Mouse (Mus musculus) neural tube, embryonic 14.5 days (tissue): Measurements from ENCODE around the gene Adgre1. TPM values are rescaled to one million over a fixed set of nuclear protein-coding genes. Genes with fewer than 3 reads are reported as not detected.

Experiments used
- ATAC-seq: fragments of 200-750 bp; cut with Nextera tagmentation; 2 replicates; pipeline ENCODE4 v1.8.0; 2017; ENCODE audit warnings: low read depth, mild to moderate bottlenecking, moderate TSS enrichment, moderate library complexity
- H3K27ac ChIP-seq: fragments of 300-500 bp; sonication (generic); 2 replicates; pipeline ENCODE4 v1.5.1; 2014; ENCODE audit warnings: low read depth, mild to moderate bottlenecking, control low read depth, low read length, moderate library complexity, mixed read lengths
- H3K27me3 ChIP-seq: fragments of 300-500 bp; sonication (generic); 2 replicates; pipeline ENCODE4 v1.6.1; 2014; ENCODE audit warnings: low read length; ENCODE audit not compliant: control insufficient read depth, insufficient read depth
- H3K36me3 ChIP-seq: fragments of 300-500 bp; sonication (generic); 2 replicates; pipeline ENCODE4 v1.6.1; 2014; ENCODE audit warnings: low read length, mixed read lengths; ENCODE audit not compliant: control insufficient read depth, insufficient read depth
- H3K4me1 ChIP-seq: fragments of 300-500 bp; sonication (generic); 2 replicates; pipeline ENCODE4 v1.6.1; 2014; ENCODE audit warnings: low read length; ENCODE audit not compliant: control insufficient read depth, insufficient read depth
- H3K4me2 ChIP-seq: fragments of 300-500 bp; sonication (generic); 2 replicates; pipeline ENCODE4 v1.6.1; 2014; ENCODE audit warnings: mild to moderate bottlenecking, low read depth, low read length, control low read depth
- H3K4me3 ChIP-seq: fragments of 300-500 bp; sonication (generic); 2 replicates; pipeline ENCODE4 v1.5.1; 2014; ENCODE audit warnings: low read depth, low read length, control low read depth, mixed read lengths
- H3K9ac ChIP-seq: fragments of 300-500 bp; sonication (generic); replicated peaks from 2 replicates; pipeline ENCODE4 v1.6.1; 2014; ENCODE audit warnings: low read depth, mild to moderate bottlenecking, control low read depth, low read length, mixed read lengths
- H3K9me3 ChIP-seq: fragments of 300-500 bp; sonication (generic); 2 replicates; pipeline ENCODE4 v1.6.1; 2016; ENCODE audit warnings: low read length; ENCODE audit not compliant: control insufficient read depth
- WGBS: fragments of 180-500 bp; shearing (Covaris S2); extraction: QIAGEN DNeasy Blood & Tissue Kit; methylation state at CpG from one replicate; pipeline ENCODE4 v1.1.7; 2014; 5-methylcytosine and 5-hydroxymethylcytosine counted together
- polyA plus RNA-seq: library from polyadenylated mRNA; unstranded; fragments of >200 nt; fragmentation: Nextera tagmentation; extraction: Ambion mirVana; gene quantifications from 2 replicates; pipeline ENCODE4 v1.2.1, GENCODE M21; 2014

The Adgre1 gene
- polyA plus RNA-seq, 1 experiment from 2014 or later: 2.3 TPM

GRCm38 (mm10) chr17:57351107-57351506, 7.4 kb upstream of the Adgre1 start:
- Histone ChIP-seq H3K27me3 (no peaks in the 10 kb centered on the region), H3K4me2 (no peak overlapping the region), H3K9me3 (no peaks in the 10 kb centered on the region), H3K9ac (no peak overlapping the region), H3K36me3 (no peaks in the 10 kb centered on the region), H3K4me3 (no peak overlapping the region), H3K4me1 (no peaks in the 10 kb centered on the region), H3K27ac (no peak overlapping the region)
- 92% methylated on average over 9 of the region's 9 CpGs for WGBS
- ATAC-seq: no peak

GRCm38 (mm10) chr17:57359485-57360241, 1.2 kb downstream of the Adgre1 start:
- no peak overlapping the region for H3K4me2 ChIP-seq
- 91% methylated on average over 11 of the region's 11 CpGs for WGBS
- no peaks in the 10 kb centered on the region for H3K9me3 ChIP-seq

More at GRCm38 (mm10) chr17:57359485-57360241, 1.2 kb downstream of the Adgre1 start:
- no peaks in the 10 kb centered on the region for H3K4me1 ChIP-seq
- ATAC-seq: no peak
- no peaks in the 10 kb centered on the region for H3K36me3 ChIP-seq
- H3K4me3 ChIP-seq: no peak overlapping the region
- H3K9ac ChIP-seq: no peak overlapping the region
- H3K27me3 ChIP-seq: no peaks in the 10 kb centered on the region
- H3K27ac ChIP-seq: no peak overlapping the region

Other genes with a start within 250 kb of the Adgre1 start
- 0.44 and 2.3 TPM in 2 replicates for gene Cd70, start 208.9 kb upstream of the Adgre1 start, polyA plus RNA-seq
- not detected in 2 replicates for gene Tnfsf14, start 164.5 kb upstream of the Adgre1 start, polyA plus RNA-seq
- 0.82 and 2.7 TPM in 2 replicates for gene C3, start 130.6 kb upstream of the Adgre1 start, polyA plus RNA-seq
- 23.1 and 24.9 TPM in 2 replicates for gene Gpr108, start 110.2 kb upstream of the Adgre1 start, polyA plus RNA-seq
- 5.4 and 9.0 TPM in 2 replicates for gene Trip10, start 109.2 kb upstream of the Adgre1 start, polyA plus RNA-seq
- 1.1 and 1.7 TPM in 2 replicates for gene Vav1, start 79.6 kb upstream of the Adgre1 start, polyA plus RNA-seq
- gene Vmn2r120, start 186.8 kb downstream of the Adgre1 start, polyA plus RNA-seq: not detected in 2 replicates